Mouse (Mus musculus) left cerebral cortex, adult 9 months (tissue): ENCODE measurements around the gene Nlrp6.

ENCODE experiments used
- DNase-seq, 2 experiments: peaks; one replicate each; pipeline ENCODE4 v3.0.0; 2022; ENCODE audit warnings: low spot score in 2 of 2

The Nlrp6 gene

GRCm38 (mm10) chr7:140912293-140912692, 8.4 kb upstream of the Nlrp6 start:
- peak; percentile 50 to 52 for DNase-seq

GRCm38 (mm10) chr7:140912846-140913482, 7.7 kb upstream of the Nlrp6 start:
- no peak for DNase-seq

GRCm38 (mm10) chr7:140914031-140914690, 6.5 kb upstream of the Nlrp6 start:
- no peak for DNase-seq

GRCm38 (mm10) chr7:140919911-140920310, 791 bp upstream of the Nlrp6 start:
- no peak for DNase-seq

DNA sequence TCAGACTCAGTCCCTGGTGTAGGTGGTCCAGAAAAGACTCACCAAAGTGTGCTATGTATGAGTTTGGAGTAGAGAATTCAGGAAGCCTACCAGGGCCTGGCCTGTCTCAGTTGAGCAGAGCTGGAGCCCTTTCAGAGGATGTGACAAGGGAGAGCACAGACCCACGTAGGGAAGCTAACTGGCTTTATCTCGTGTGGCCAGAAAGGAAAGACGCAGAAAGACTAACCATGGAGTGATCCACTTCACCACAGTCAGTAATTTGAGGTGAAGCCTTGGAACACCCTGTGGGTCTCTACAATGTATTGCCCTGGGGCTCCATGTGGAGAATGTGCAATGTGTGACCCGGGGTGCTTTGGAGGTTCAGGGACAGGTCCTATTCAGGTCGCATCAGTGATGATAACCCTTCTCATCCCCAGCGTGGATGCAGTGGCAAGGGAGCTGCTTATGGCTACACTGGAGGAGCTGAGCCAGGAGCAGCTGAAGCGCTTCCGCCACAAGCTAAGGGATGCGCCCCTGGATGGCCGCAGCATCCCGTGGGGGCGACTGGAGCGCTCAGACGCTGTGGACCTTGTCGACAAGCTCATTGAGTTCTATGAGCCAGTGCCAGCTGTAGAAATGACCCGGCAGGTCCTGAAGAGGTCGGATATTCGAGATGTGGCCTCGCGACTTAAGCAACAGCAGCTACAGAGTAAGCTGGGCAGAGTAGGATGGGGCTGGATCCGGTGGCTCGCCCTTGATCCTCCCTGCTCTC, 698 bp downstream of the Nlrp6 start:
- no peak for DNase-seq

- no peak for DNase-seq
Measured at GRCm38 (mm10) chr7:140922398-140923069, 1.8 kb downstream of the Nlrp6 start.

DNA sequence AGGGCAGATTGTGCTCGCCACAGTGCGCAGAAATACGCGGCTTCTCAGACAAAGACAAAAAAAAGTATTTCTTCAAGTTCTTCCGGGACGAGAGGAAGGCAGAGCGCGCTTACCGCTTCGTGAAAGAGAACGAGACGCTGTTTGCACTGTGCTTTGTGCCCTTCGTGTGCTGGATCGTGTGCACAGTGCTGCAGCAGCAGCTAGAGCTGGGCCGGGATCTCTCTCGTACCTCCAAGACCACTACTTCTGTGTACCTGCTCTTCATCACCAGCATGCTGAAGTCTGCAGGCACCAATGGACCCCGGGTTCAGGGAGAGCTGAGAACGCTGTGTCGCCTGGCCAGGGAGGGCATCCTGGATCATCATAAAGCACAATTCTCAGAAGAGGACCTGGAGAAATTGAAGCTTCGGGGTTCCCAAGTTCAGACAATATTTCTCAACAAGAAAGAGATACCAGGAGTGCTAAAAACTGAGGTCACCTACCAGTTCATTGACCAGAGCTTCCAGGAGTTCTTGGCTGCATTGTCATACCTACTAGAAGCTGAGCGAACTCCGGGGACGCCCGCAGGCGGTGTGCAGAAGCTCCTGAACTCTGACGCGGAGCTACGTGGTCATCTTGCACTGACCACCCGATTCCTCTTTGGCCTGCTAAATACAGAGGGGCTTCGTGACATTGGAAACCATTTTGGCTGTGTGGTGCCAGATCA, 2.5 kb downstream of the Nlrp6 start:
- no peak for DNase-seq

DNA sequence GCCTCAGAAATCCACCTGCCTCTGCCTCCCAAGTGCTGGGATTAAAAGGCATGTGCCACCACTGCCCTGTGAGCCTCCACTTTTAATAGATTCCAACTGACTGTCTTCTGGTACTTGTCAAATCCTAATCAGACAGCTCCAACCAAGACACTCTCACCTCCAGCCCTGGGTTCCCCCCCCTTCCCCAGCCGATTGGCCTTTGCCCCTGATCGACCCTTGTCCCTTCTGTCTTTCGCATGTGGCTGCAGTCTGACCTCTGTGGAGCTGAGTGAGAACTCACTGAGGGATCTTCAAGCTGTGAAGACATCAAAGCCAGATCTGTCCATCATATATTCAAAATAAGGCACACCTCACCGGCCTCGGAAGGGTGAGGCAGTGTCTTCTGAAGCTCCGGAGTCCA, 6.5 kb downstream of the Nlrp6 start:
- DNase-seq: no peak

- no peak for DNase-seq
Measured at GRCm38 (mm10) chr7:140938436-140938835, 17.7 kb downstream of the Nlrp6 start.

GRCm38 (mm10) chr7:140938896-140939295, 18.2 kb downstream of the Nlrp6 start:
- DNase-seq: no peak

GRCm38 (mm10) chr7:140939669-140940171, 19.0 kb downstream of the Nlrp6 start:
- DNase-seq: no peak

DNA sequence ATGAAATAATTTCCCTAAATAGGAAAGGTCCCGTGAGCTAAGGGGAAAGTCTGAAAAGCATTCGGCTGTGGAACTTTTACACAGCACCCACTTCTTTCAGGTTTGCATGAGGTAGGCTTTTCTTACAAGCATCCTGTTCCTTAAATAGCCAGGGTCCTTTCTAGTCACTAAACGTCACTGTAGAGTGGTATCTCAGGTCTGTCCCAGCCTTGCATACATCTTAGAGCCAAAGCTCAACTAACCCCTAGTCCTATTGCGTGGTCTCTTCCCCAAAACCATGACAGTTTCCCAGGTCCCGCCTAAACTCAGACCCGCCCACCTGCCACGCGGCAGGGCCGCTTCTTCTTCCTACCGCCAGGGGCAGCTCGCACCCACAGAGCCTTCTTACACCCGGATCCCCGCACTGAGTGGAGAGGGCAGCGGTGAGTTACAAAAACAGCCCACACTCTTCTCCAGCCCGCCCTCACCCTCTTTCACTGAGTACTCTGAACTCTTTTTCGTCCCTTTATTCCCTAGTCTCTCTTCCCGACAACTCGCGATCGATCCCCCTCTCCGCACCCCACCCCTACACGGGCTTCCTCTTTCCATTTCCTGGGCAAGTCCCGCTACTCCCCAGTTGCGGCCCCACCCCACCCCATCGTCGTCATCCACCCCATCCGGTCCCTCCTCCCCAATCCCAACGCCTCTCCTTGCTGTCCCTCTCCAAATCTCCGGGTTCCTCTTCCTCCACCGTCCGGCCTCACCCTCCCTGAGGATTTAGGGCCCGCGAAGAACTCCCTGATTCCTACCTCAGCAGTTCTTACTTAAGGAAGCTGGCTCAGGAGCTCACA, 20.7 kb downstream of the Nlrp6 start, which contains the start of gene Pgghg:
Gene Pgghg, plus strand, starts transcription at position 170 of the 830 bp plus-strand sequence.
- peak in 1 of 2 experiments; percentile 61 for DNase-seq

- no peak for DNase-seq
Measured at GRCm38 (mm10) chr7:140942341-140942740, 21.6 kb downstream of the Nlrp6 start.

GRCm38 (mm10) chr7:140942811-140943210, 22.1 kb downstream of the Nlrp6 start:
- no peak for DNase-seq

DNA sequence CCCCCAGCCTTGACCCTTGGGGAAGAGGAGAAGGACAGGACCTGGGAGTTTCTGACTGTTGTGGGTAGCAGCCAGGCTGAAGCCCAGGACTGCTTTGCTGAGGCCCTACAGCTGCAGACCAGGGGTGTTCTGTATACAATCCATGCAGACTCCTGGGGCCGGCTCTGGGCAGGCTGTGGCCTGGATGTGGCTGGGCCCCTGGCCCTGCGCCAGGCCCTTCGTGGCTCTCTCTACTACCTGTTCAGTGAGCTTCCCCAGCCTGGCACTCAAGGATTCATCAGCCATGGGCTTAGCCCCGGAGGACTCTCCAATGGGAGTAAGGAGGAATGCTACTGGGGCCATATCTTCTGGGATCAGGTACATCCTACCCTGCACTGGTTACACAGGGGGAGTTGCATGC, 22.7 kb downstream of the Nlrp6 start:
- no peak for DNase-seq

GRCm38 (mm10) chr7:140944236-140944635, 23.5 kb downstream of the Nlrp6 start:
- DNase-seq: no peak

DNA sequence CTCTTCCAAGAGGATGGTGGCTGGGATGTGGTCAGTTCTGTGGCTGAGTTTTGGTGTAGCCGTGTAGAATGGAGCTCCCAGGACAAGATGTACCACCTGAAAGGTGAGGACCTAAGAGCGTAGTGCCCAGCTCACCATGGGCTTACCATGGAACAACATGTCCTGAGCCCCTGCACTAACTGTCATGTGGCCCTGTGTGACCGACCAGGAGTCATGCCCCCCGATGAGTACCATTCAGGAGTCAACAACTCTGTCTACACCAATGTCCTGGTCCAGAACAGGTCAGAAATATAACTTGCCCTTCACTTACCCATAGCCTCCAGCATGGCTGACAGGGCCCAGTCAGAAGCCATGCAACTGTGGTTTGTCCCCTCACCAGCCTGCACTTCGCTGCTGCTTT, 24.5 kb downstream of the Nlrp6 start:
- no peak for DNase-seq

DNA sequence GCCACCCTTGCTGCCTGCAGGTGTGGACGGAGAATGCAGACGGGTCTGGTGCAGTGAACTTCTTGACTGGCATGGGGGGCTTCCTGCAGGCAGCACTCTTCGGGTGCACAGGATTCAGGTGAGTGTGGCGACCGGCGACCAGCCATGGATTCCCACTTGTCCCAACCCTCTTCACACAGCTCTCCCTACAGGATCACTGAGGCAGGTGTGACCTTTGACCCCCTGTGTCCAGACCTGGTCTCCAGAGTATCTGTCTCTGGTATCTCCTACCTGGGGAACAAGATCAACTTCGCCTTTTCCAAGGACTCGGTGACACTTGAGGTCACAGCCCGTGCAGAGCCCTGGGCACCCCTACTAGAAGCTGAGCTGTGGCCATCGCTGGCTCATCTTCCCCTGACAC, 25.6 kb downstream of the Nlrp6 start:
- no peak for DNase-seq

GRCm38 (mm10) chr7:140946980-140947379, 26.3 kb downstream of the Nlrp6 start:
- DNase-seq: no peak

- no peak for DNase-seq
Measured at GRCm38 (mm10) chr7:140948161-140948560, 27.5 kb downstream of the Nlrp6 start.

- DNase-seq: no peak
Measured at GRCm38 (mm10) chr7:140949255-140949654, 28.6 kb downstream of the Nlrp6 start.
